Mouse (Mus musculus) lung, postnatal 0 days (tissue): ENCODE measurements around the gene Gab1. TPM values are rescaled to one million over a fixed set of nuclear protein-coding genes. Genes with fewer than 3 reads are reported as not detected.

Source experiments
- ATAC-seq: fragments of 200-750 bp; cut with Nextera tagmentation; 2 replicates; pipeline ENCODE4 v1.8.0; 2017; ENCODE audit warnings: moderate library complexity
- DNase-seq: peaks from one replicate; pipeline ENCODE4 v3.0.0-alpha.2; 2016; ENCODE audit warnings: low spot score
- H3K27ac ChIP-seq: fragments of 300-500 bp; sonication (generic); 2 replicates; pipeline ENCODE4 v1.5.1; 2014; ENCODE audit warnings: antibody characterized with exemption, mild to moderate bottlenecking, low read length, mixed read lengths
- H3K27me3 ChIP-seq: fragments of 300-500 bp; sonication (generic); replicated peaks from 2 replicates; pipeline ENCODE4 v1.6.1; 2014; ENCODE audit warnings: low read length, mixed read lengths; ENCODE audit not compliant: insufficient read depth
- H3K36me3 ChIP-seq: fragments of 300-500 bp; sonication (generic); 2 replicates; pipeline ENCODE4 v1.6.1; 2014; ENCODE audit warnings: low read length, mixed read lengths; ENCODE audit not compliant: insufficient read depth
- H3K4me1 ChIP-seq: fragments of 300-500 bp; sonication (generic); 2 replicates; pipeline ENCODE4 v1.6.1; 2014; ENCODE audit warnings: antibody characterized with exemption, low read depth, low read length, mixed read lengths; ENCODE audit not compliant: insufficient read depth
- H3K4me2 ChIP-seq: fragments of 300-500 bp; sonication (generic); replicated peaks from 2 replicates; pipeline ENCODE4 v1.6.1; 2014; ENCODE audit warnings: low read depth, mild to moderate bottlenecking, low read length, moderate library complexity, mixed read lengths
- H3K4me3 ChIP-seq: fragments of 300-500 bp; sonication (generic); 2 replicates; pipeline ENCODE4 v1.5.1; 2014; ENCODE audit warnings: low read depth, low read length
- H3K9ac ChIP-seq: fragments of 300-500 bp; sonication (generic); replicated peaks from 2 replicates; pipeline ENCODE4 v1.6.1; 2014; ENCODE audit warnings: low read depth, mild to moderate bottlenecking
- H3K9me3 ChIP-seq: fragments of 300-500 bp; sonication (generic); 2 replicates; pipeline ENCODE4 v1.6.1; 2016; ENCODE audit warnings: low read length, mixed read lengths
- CTCF ChIP-seq: IDR thresholded peaks from 2 replicates; pipeline ENCODE4 v1.5.1; 2016; ENCODE audit warnings: antibody characterized with exemption, mild to moderate bottlenecking
- EP300 ChIP-seq: IDR thresholded peaks from 2 replicates; pipeline ENCODE4 v1.6.1; 2016; ENCODE audit warnings: antibody characterized with exemption, mild to moderate bottlenecking, control low read depth
- WGBS: fragments of 180-500 bp; shearing (Covaris S2); extraction: QIAGEN DNeasy Blood & Tissue Kit; methylation state at CpG from one replicate; pipeline ENCODE4 v1.1.7; 2014; 5-methylcytosine and 5-hydroxymethylcytosine counted together
- polyA plus RNA-seq: library from polyadenylated mRNA; unstranded; fragments of >200 nt; fragmentation: Nextera tagmentation; extraction: Ambion mirVana; gene quantifications from 2 replicates; pipeline ENCODE4 v1.2.1, GENCODE M21; 2015

The Gab1 gene
- polyA plus RNA-seq, 1 experiment from 2014 or later, result 16.9 TPM

DNA sequence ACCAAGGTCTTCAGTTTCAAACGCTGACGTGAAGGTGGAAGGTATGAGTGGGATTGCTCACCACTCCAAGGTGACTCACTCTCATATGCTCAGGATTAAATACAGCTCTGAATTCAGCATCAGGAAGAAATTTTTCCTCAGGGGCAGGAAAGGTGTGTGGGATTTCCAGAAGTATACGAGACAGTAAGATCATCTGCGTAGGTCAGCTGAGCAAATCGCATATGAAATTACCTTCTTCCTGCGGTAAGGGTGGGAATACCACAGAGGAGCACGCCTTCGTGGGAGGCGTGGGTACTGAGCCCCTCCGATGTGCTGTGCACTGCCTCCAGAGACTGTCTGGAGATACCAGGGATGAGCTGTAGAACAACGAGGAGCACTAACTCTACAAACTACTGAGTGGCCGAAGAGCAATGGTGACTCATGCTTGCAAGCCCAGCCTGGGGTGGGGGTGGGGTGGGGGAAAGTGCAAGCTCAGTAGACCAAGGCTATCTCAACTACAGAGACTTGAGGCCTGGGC is 22.4 kb downstream of the Gab1 start:
- Histone ChIP-seq H3K36me3 (no peaks in the 10 kb centered on the region), H3K27me3 (no peaks in the 10 kb centered on the region), H3K9ac (no peak overlapping the region), H3K27ac (peak overlapping the region; percentile 62; the same call in 1 of the 2 replicates), H3K4me3 (no peak overlapping the region), H3K9me3 (no peaks in the 10 kb centered on the region), H3K4me2 (no peak overlapping the region), H3K4me1 (peaks cover 10% of the 10 kb centered on the region)
- DNase-seq (peak; percentile 77), ATAC-seq (peak; percentile 58)
- WGBS, result 71% methylated on average over 12 of the region's 12 CpGs
- no peak for TF ChIP-seq CTCF
- TF ChIP-seq EP300, result peak; percentile 57; the same call in 1 of the 2 replicates

DNA sequence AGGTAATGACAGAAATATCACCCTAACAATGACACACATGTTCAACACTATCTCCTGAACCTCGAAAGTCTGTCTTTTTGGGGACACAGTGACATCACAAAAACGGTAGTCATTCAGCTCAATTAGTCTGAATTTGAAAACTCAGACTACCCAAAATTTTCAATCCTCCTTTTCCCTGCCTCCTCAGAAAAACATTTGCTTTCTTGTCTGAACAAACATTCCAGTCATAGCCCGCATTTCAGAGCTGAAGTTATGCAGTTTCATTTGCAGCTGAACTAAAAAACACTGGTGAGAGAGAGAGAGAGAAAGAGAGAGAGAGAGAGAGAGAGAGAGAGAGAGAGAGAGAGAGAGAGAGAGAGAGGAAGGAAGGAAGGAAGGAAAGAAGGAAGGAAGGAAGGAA is 23.2 kb downstream of the Gab1 start:
- H3K27me3 ChIP-seq, result no peaks in the 10 kb centered on the region
- H3K4me2 ChIP-seq, result no peak overlapping the region
- TF ChIP-seq CTCF (no peak), EP300 (peak; percentile 43; the same call in 1 of the 2 replicates)
- peak overlapping the region; percentile 16; the same call in 1 of the 2 replicates for H3K27ac ChIP-seq
- no peak for DNase-seq
- H3K4me3 ChIP-seq, result no peak overlapping the region
- H3K9ac ChIP-seq, result no peak overlapping the region
- no peak for ATAC-seq
- no peaks in the 10 kb centered on the region for H3K36me3 ChIP-seq
- peaks cover 10% of the 10 kb centered on the region for H3K4me1 ChIP-seq
- WGBS, result 38% methylated on average over 3 of the region's 3 CpGs
- no peaks in the 10 kb centered on the region for H3K9me3 ChIP-seq

GRCm38 (mm10) chr8:80856606-80857005 is 23.7 kb downstream of the Gab1 start:
- no peak overlapping the region for H3K4me3 ChIP-seq
- no peak for TF ChIP-seq CTCF
- no peak; the same call in 1 of the 2 replicates for TF ChIP-seq EP300
- H3K9ac ChIP-seq, result no peak overlapping the region
- H3K27ac ChIP-seq, result peak overlapping the region; percentile 16; the same call in 1 of the 2 replicates
- WGBS, result 53% methylated on average over 6 of the region's 6 CpGs
- ATAC-seq, result peak; percentile 46
- H3K9me3 ChIP-seq, result no peaks in the 10 kb centered on the region
- H3K36me3 ChIP-seq, result no peaks in the 10 kb centered on the region
- H3K4me2 ChIP-seq, result no peak overlapping the region
- DNase-seq, result peak; percentile 70
- peaks cover 10% of the 10 kb centered on the region for H3K4me1 ChIP-seq
- no peaks in the 10 kb centered on the region for H3K27me3 ChIP-seq

DNA sequence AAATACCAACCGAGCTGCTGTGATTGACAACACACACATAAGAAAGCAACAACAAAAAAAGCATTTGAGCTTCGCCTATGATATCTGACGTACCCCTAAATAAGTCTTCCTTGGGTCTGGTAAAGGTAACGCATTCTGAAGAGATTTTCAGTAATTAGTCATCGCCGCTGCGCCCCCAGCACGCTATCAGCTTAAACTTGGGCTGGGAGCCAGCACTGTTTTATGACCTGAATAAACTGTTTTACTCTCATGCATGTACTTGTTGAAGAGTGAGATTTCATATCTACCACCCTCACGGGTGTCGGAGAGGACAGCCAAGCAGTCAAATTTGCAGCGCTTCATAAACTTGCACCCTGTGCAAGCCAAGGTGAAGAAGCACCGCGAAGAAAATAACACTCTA is 26.7 kb downstream of the Gab1 start:
- Histone ChIP-seq H3K4me1 (peaks cover 9% of the 10 kb centered on the region), H3K36me3 (no peaks in the 10 kb centered on the region), H3K27me3 (no peaks in the 10 kb centered on the region), H3K4me3 (0 out of 2 replicates have a peak overlapping the region, but pooled peaks have one; percentile 5), H3K9me3 (no peaks in the 10 kb centered on the region), H3K27ac (peak overlapping the region; percentile 78), H3K4me2 (peak overlapping the region; percentile 38), H3K9ac (no peak overlapping the region)
- ATAC-seq (peak; percentile 29), DNase-seq (no peak)
- 51% methylated on average over 13 of the region's 13 CpGs for WGBS
- TF ChIP-seq CTCF (no peak), EP300 (no peak)

GRCm38 (mm10) chr8:80853208-80853607 is 27.1 kb downstream of the Gab1 start:
- Histone ChIP-seq H3K36me3 (no peaks in the 10 kb centered on the region), H3K9ac (no peak overlapping the region), H3K9me3 (no peaks in the 10 kb centered on the region), H3K4me1 (peaks cover 9% of the 10 kb centered on the region), H3K4me3 (0 out of 2 replicates have a peak overlapping the region, but pooled peaks have one; percentile 5), H3K27ac (peak overlapping the region; percentile 78), H3K4me2 (peak overlapping the region; percentile 38), H3K27me3 (no peaks in the 10 kb centered on the region)
- TF ChIP-seq EP300, result peak; percentile 67; the same call in 1 of the 2 replicates
- TF ChIP-seq CTCF, result no peak
- peak; percentile 75 for ATAC-seq
- WGBS, result 43% methylated on average over 6 of the region's 6 CpGs
- peak; percentile 89 for DNase-seq

DNA sequence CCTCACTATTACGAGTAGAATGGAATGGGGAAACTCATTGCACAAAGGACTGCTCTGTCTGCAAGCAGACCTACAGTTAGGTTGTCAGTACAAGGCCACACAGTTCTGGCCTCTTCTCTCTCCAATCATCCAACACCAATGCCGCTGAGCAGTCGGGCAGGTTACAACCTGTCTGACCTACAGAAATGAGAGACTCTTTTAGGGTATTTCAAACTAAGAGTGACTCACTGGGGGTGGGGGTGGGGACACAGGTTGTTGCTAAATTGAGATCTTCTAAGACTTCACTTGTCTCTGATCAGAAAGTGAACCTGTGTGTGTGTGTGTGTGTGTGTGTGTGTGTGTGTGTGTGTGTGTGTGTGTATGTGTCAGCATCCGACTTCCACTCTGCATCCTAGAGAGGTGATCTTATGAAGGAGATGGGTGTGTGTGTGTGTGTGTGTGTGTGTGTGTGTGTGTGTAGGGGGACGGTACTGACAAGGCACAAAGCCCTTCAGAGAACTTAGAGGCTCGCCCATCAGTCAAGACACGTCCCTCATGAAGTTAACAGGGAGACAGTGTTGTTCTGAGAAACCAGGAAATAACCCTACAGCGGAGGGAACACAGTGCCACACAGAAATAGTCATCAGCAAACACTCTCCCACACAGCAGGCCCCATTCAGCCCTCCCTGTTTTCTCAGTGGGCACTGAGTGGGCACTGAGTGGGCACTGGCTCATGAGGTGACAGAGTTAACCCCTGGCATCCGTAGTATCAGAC is 27.7 kb downstream of the Gab1 start:
- H3K9ac ChIP-seq, result no peak overlapping the region
- DNase-seq (peak; percentile 46), ATAC-seq (peak; percentile 45; the same call in 1 of the 2 replicates)
- no peaks in the 10 kb centered on the region for H3K27me3 ChIP-seq
- no peak for TF ChIP-seq EP300
- TF ChIP-seq CTCF, result no peak
- peaks cover 9% of the 10 kb centered on the region for H3K4me1 ChIP-seq
- H3K4me2 ChIP-seq, result peak overlapping the region; percentile 38; the same call in 1 of the 2 replicates
- H3K27ac ChIP-seq, result peak overlapping the region; percentile 78
- H3K4me3 ChIP-seq, result no peak overlapping the region
- no peaks in the 10 kb centered on the region for H3K9me3 ChIP-seq
- WGBS, result 39% methylated on average over 9 of the region's 9 CpGs
- H3K36me3 ChIP-seq, result no peaks in the 10 kb centered on the region
